Mouse (Mus musculus) heart, embryonic 16.5 days (tissue): ENCODE measurements around the gene Lrrtm4. TPM values are rescaled to one million over a fixed set of nuclear protein-coding genes. Genes with fewer than 3 reads are reported as not detected.

ENCODE experiments used
- ATAC-seq: fragments of 200-750 bp; cut with Nextera tagmentation; replicated peaks from 2 replicates; pipeline ENCODE4 v1.8.0; 2017; ENCODE audit warnings: moderate number of reproducible peaks; ENCODE audit not compliant: insufficient read depth, low FRiP score; ENCODE audit errors: extremely low read depth
- H3K27ac ChIP-seq: fragments of 300-500 bp; sonication (generic); 2 replicates; pipeline ENCODE4 v1.5.1; 2014; ENCODE audit warnings: mild to moderate bottlenecking, low read length, control low read depth, moderate library complexity
- H3K27me3 ChIP-seq: fragments of 300-500 bp; sonication (generic); 2 replicates; pipeline ENCODE4 v1.6.1; 2014; ENCODE audit warnings: low read length, mixed read lengths; ENCODE audit not compliant: control insufficient read depth, insufficient read depth
- H3K36me3 ChIP-seq: fragments of 300-500 bp; sonication (generic); 2 replicates; pipeline ENCODE4 v1.6.1; 2014; ENCODE audit not compliant: control insufficient read depth, insufficient read depth
- H3K4me1 ChIP-seq: fragments of 300-500 bp; sonication (generic); 2 replicates; pipeline ENCODE4 v1.6.1; 2014; ENCODE audit warnings: low read length, mixed read lengths; ENCODE audit not compliant: control insufficient read depth, insufficient read depth
- H3K4me2 ChIP-seq: fragments of 300-500 bp; sonication (generic); 2 replicates; pipeline ENCODE4 v1.6.1; 2014; ENCODE audit warnings: low read depth, mild to moderate bottlenecking, control low read depth, low read length
- H3K4me3 ChIP-seq: fragments of 300-500 bp; sonication (generic); 2 replicates; pipeline ENCODE4 v1.5.1; 2014; ENCODE audit warnings: mild to moderate bottlenecking, control low read depth, low read length
- H3K9ac ChIP-seq: fragments of 300-500 bp; sonication (generic); 2 replicates; pipeline ENCODE4 v1.6.1; 2014; ENCODE audit warnings: low read length, control low read depth
- H3K9me3 ChIP-seq: fragments of 300-500 bp; sonication (generic); replicated peaks from 2 replicates; pipeline ENCODE4 v1.6.1; 2016; ENCODE audit warnings: low read length; ENCODE audit not compliant: control insufficient read depth
- WGBS: fragments of 180-500 bp; shearing (Covaris S2); extraction: QIAGEN DNeasy Blood & Tissue Kit; methylation state at CpG from one replicate; pipeline ENCODE4 v1.1.7; 2014; 5-methylcytosine and 5-hydroxymethylcytosine counted together
- polyA plus RNA-seq: library from polyadenylated mRNA; unstranded; fragments of >200 nt; fragmentation: Nextera tagmentation; extraction: Ambion mirVana; gene quantifications from 2 replicates; pipeline ENCODE4 v1.2.1, GENCODE M21; 2015

Gene Lrrtm4
- 0.30 and 0.34 TPM in 2 replicates for polyA plus RNA-seq

- Histone ChIP-seq H3K27me3 (no peaks in the 10 kb centered on the region), H3K4me1 (no peaks in the 10 kb centered on the region), H3K4me2 (peak within 1 kb of the TSS; percentile 71), H3K9me3 (no peaks in the 10 kb centered on the region), H3K4me3 (peak within 1 kb of the TSS; percentile 42), H3K9ac (peak within 1 kb of the TSS; percentile 3; the same call in 1 of the 2 replicates), H3K27ac (no peak within 1 kb of the TSS), H3K36me3 (no peaks in the 10 kb centered on the region)
- ATAC-seq: no peak
- WGBS: 13% methylated on average over 6 of the region's 6 CpGs
Observed at GRCm38 (mm10) chr6:80018765-80019164, at the start of gene Lrrtm4. Lrrtm4 (plus strand) TSS chr6:80018877.

- Histone ChIP-seq H3K4me1 (no peaks in the 10 kb centered on the region), H3K9ac (peak overlapping the region; percentile 3; the same call in 1 of the 2 replicates), H3K27me3 (no peaks in the 10 kb centered on the region), H3K27ac (no peak overlapping the region), H3K36me3 (no peaks in the 10 kb centered on the region), H3K9me3 (no peaks in the 10 kb centered on the region), H3K4me3 (peak overlapping the region; percentile 42), H3K4me2 (peak overlapping the region; percentile 71)
- ATAC-seq: no peak
- WGBS: 2% methylated on average over 12 of the region's 14 CpGs
Observed at GRCm38 (mm10) chr6:80019189-80019860, 648 bp downstream of the Lrrtm4 start.

GRCm38 (mm10) chr6:80019861-80020230, 1.2 kb downstream of the Lrrtm4 start:
- Histone ChIP-seq H3K9me3 (no peaks in the 10 kb centered on the region), H3K4me1 (no peaks in the 10 kb centered on the region), H3K27ac (no peak overlapping the region), H3K4me3 (peak overlapping the region; percentile 42), H3K4me2 (peak overlapping the region; percentile 71), H3K36me3 (no peaks in the 10 kb centered on the region), H3K9ac (no peak overlapping the region; the same call in 1 of the 2 replicates), H3K27me3 (no peaks in the 10 kb centered on the region)
- ATAC-seq: no peak
- 5% methylated on average over 10 of the region's 10 CpGs for WGBS

GRCm38 (mm10) chr6:80056849-80057248, 38.2 kb downstream of the Lrrtm4 start:
- H3K4me2 ChIP-seq: no peak overlapping the region
- no peak overlapping the region for H3K27ac ChIP-seq
- no peaks in the 10 kb centered on the region for H3K4me1 ChIP-seq
- no peak overlapping the region for H3K9ac ChIP-seq
- H3K27me3 ChIP-seq: no peaks in the 10 kb centered on the region
- no peaks in the 10 kb centered on the region for H3K36me3 ChIP-seq
- H3K4me3 ChIP-seq: no peak overlapping the region
- no peaks in the 10 kb centered on the region for H3K9me3 ChIP-seq
- ATAC-seq: no peak

- Histone ChIP-seq H3K9ac (no peak overlapping the region), H3K27me3 (no peaks in the 10 kb centered on the region), H3K36me3 (no peaks in the 10 kb centered on the region), H3K4me1 (no peaks in the 10 kb centered on the region), H3K27ac (no peak overlapping the region), H3K9me3 (no peaks in the 10 kb centered on the region), H3K4me3 (no peak overlapping the region), H3K4me2 (no peak overlapping the region)
- WGBS: 93% methylated on average over 2 of the region's 2 CpGs
- no peak for ATAC-seq
Observed at GRCm38 (mm10) chr6:80078001-80078400, 59.3 kb downstream of the Lrrtm4 start.

GRCm38 (mm10) chr6:80079290-80079689, 60.6 kb downstream of the Lrrtm4 start:
- H3K9me3 ChIP-seq: no peaks in the 10 kb centered on the region
- H3K4me1 ChIP-seq: no peaks in the 10 kb centered on the region
- H3K27ac ChIP-seq: no peak overlapping the region
- no peak overlapping the region for H3K4me2 ChIP-seq
- H3K9ac ChIP-seq: no peak overlapping the region
- WGBS: 83% methylated on average over 6 of the region's 6 CpGs
- no peaks in the 10 kb centered on the region for H3K36me3 ChIP-seq
- H3K4me3 ChIP-seq: no peak overlapping the region
- no peak for ATAC-seq
- no peaks in the 10 kb centered on the region for H3K27me3 ChIP-seq

GRCm38 (mm10) chr6:80094909-80095308, 76.2 kb downstream of the Lrrtm4 start:
- 76% methylated on average over 4 of the region's 4 CpGs for WGBS
- Histone ChIP-seq H3K36me3 (no peaks in the 10 kb centered on the region), H3K27me3 (no peaks in the 10 kb centered on the region), H3K27ac (no peak overlapping the region), H3K4me3 (no peak overlapping the region), H3K4me2 (no peak overlapping the region), H3K4me1 (no peaks in the 10 kb centered on the region), H3K9me3 (no peaks in the 10 kb centered on the region), H3K9ac (no peak overlapping the region)
- no peak for ATAC-seq

GRCm38 (mm10) chr6:80105343-80105742, 86.7 kb downstream of the Lrrtm4 start:
- Histone ChIP-seq H3K9ac (no peak overlapping the region), H3K4me2 (no peak overlapping the region), H3K4me3 (no peak overlapping the region), H3K9me3 (no peaks in the 10 kb centered on the region), H3K4me1 (no peaks in the 10 kb centered on the region), H3K36me3 (no peaks in the 10 kb centered on the region), H3K27me3 (no peaks in the 10 kb centered on the region), H3K27ac (no peak overlapping the region)
- WGBS: 79% methylated on average over 2 of the region's 2 CpGs
- ATAC-seq: no peak

- Histone ChIP-seq H3K9me3 (no peaks in the 10 kb centered on the region), H3K27me3 (no peaks in the 10 kb centered on the region), H3K27ac (no peak overlapping the region), H3K36me3 (no peaks in the 10 kb centered on the region), H3K4me3 (no peak overlapping the region), H3K4me2 (no peak overlapping the region), H3K9ac (no peak overlapping the region), H3K4me1 (no peaks in the 10 kb centered on the region)
- ATAC-seq: no peak
- 87% methylated on average over 1 of the region's 1 CpGs for WGBS
Observed at GRCm38 (mm10) chr6:80105843-80106242, 87.2 kb downstream of the Lrrtm4 start.
